Mouse (Mus musculus) small intestine, adult 2 months (tissue): ENCODE measurements around the gene Elk4.

Experiments used
- CTCF ChIP-seq: fragments of 200-500 bp; IDR thresholded peaks from 2 replicates; pipeline ENCODE4 v1.5.1; 2012; ENCODE audit warnings: low read depth, mild to moderate bottlenecking, control low read depth, inconsistent platforms, low read length, moderate library complexity, mixed read lengths; ENCODE audit not compliant: insufficient replicate concordance, insufficient read length; ENCODE audit errors: extremely low read depth
- POLR2A ChIP-seq: fragments of 200-500 bp; IDR thresholded peaks from 2 replicates; pipeline ENCODE4 v1.6.1; 2012; ENCODE audit warnings: low read depth, mild to moderate bottlenecking, control low read depth, inconsistent platforms, low read length, moderate library complexity

DNA sequence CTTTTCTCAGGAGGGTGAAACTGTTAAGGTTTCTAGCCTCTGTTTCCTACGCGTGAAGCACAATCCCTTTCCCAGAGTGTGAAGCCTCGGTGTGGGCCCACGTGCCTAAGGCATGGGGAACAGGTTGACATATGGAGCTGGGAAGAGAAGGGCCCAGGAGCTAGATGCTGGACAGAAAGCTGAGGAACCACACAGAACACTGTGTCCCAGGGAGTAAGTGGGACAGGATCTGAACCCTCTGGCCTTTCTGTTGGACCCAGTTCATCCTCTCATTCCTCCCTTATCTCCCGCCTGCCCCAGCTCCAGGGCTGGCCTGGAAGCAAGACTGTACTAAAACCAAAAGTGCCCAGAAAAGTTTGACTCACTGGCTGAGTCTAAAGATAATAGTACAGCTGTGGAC lies 43.3 kb upstream of the Elk4 start:
- TF ChIP-seq CTCF (no peak), POLR2A (no peak)
